Mouse (Mus musculus): ENCODE data around the gene Ak5.

Gene Ak5

GRCm38 (mm10) chr3:152520074-152520473 is 148.1 kb downstream of the Ak5 start:
- DNase-seq (ENCODE audit: low spot score in 2 of 2) = no peak

GRCm38 (mm10) chr3:152519556-152519955 is 148.6 kb downstream of the Ak5 start:
- no peak for DNase-seq (ENCODE audit: low spot score in 2 of 2)

GRCm38 (mm10) chr3:152516569-152516968 is 151.6 kb downstream of the Ak5 start:
- DNase-seq (ENCODE audit: low spot score in 2 of 2) = no peak

GRCm38 (mm10) chr3:152515959-152516358 is 152.2 kb downstream of the Ak5 start:
- DNase-seq (ENCODE audit: low spot score in 2 of 2) = no peak

GRCm38 (mm10) chr3:152512517-152512916 is 155.6 kb downstream of the Ak5 start:
- DNase-seq (ENCODE audit: low spot score in 2 of 2) = no peak

- no peak for DNase-seq (ENCODE audit: low spot score in 2 of 2)
Measured at GRCm38 (mm10) chr3:152509268-152509667, 158.9 kb downstream of the Ak5 start.

- DNase-seq (ENCODE audit: low spot score in 2 of 2) = no peak
Measured at GRCm38 (mm10) chr3:152508419-152508993, 159.7 kb downstream of the Ak5 start.

GRCm38 (mm10) chr3:152507900-152508299 is 160.3 kb downstream of the Ak5 start:
- DNase-seq (ENCODE audit: low spot score in 2 of 2) = no peak

- no peak for DNase-seq (ENCODE audit: low spot score in 2 of 2)
Measured at GRCm38 (mm10) chr3:152498968-152499696, 169.0 kb downstream of the Ak5 start.

- no peak for DNase-seq (ENCODE audit: low spot score in 2 of 2)
Measured at GRCm38 (mm10) chr3:152497842-152498241, 170.3 kb downstream of the Ak5 start.

- no peak for DNase-seq (ENCODE audit: low spot score in 2 of 2)
Measured at GRCm38 (mm10) chr3:152497084-152497483, 171.1 kb downstream of the Ak5 start.

GRCm38 (mm10) chr3:152495415-152495898 is 172.7 kb downstream of the Ak5 start:
- DNase-seq (ENCODE audit: low spot score in 2 of 2) = no peak

GRCm38 (mm10) chr3:152494667-152495360 is 173.3 kb downstream of the Ak5 start:
- no peak for DNase-seq (ENCODE audit: low spot score in 2 of 2)

GRCm38 (mm10) chr3:152493813-152494212 is 174.3 kb downstream of the Ak5 start:
- no peak for DNase-seq (ENCODE audit: low spot score in 2 of 2)

GRCm38 (mm10) chr3:152492241-152492640 is 175.9 kb downstream of the Ak5 start:
- no peak for DNase-seq (ENCODE audit: low spot score in 2 of 2)

- no peak for DNase-seq (ENCODE audit: low spot score in 2 of 2)
Measured at GRCm38 (mm10) chr3:152490423-152490822, 177.7 kb downstream of the Ak5 start.

GRCm38 (mm10) chr3:152488964-152489363 is 179.2 kb downstream of the Ak5 start:
- no peak for DNase-seq (ENCODE audit: low spot score in 2 of 2)

GRCm38 (mm10) chr3:152484206-152484605 is 184.0 kb downstream of the Ak5 start:
- no peak for DNase-seq (ENCODE audit: low spot score in 2 of 2)

GRCm38 (mm10) chr3:152483800-152484199 is 184.4 kb downstream of the Ak5 start:
- DNase-seq (ENCODE audit: low spot score in 2 of 2) = no peak

- no peak for DNase-seq (ENCODE audit: low spot score in 2 of 2)
Measured at GRCm38 (mm10) chr3:152482182-152482581, 186.0 kb downstream of the Ak5 start.

- no peak for DNase-seq (ENCODE audit: low spot score in 2 of 2)
Measured at GRCm38 (mm10) chr3:152480336-152480735, 187.8 kb downstream of the Ak5 start.

GRCm38 (mm10) chr3:152478599-152479435 is 189.3 kb downstream of the Ak5 start:
- DNase-seq (ENCODE audit: low spot score in 2 of 2) = peak; percentile 29 to 36
